32 mouse cellular contexts compared by ENCODE assay signal in genomic region chr4:147346361-147347035, GRCm38 (mm10). TPM values are rescaled to one million over a fixed set of nuclear protein-coding genes. Genes with fewer than 3 reads are reported as not detected.
"Had no signal": no experiment of that assay in that cellular context is flagged by ENCODE, and none has a peak within 500 bp of the region (broad histone marks: within the 10 kb centered on the region; RNA-seq: fewer than 3 reads in every experiment).

No protein-coding gene starts in this region.

RNA-seq across cellular contexts. Expression of gene Zfp978, which starts 14.6 kb away (rescaled TPM):
- total RNA-seq: gastrocnemius, adult 18-20 months; gastrocnemius, adult 8-10 months; gastrocnemius, postnatal 14 days; hematopoietic stem cell, adult 5-6 weeks; hindbrain, postnatal 0 days; layer of hippocampus, adult 18-20 months; layer of hippocampus, adult 8-10 months; layer of hippocampus, postnatal 14 days; layer of hippocampus, postnatal 36 days; left cerebral cortex, adult 18-20 months; left cerebral cortex, postnatal 10 days; left cerebral cortex, postnatal 25 days; left cerebral cortex, postnatal 4 days; liver, adult 2 months had no signal
- polyA plus RNA-seq: gonadal fat pad, adult 2 months; heart, embryonic 11.5 days; heart, embryonic 15.5 days; hindbrain, embryonic 13.5 days; intestine, embryonic 14.5 days; intestine, embryonic 16.5 days; kidney, adult 2 months; kidney, embryonic 15.5 days; large intestine, adult 2 months; limb, embryonic 11.5 days; limb, embryonic 13.5 days; liver, adult 2 months had no signal

RNA-seq across cellular contexts. Expression of gene Zfp988, which starts 41.0 kb away (rescaled TPM):
- total RNA-seq: gastrocnemius, adult 18-20 months; gastrocnemius, postnatal 14 days; heart, adult 18-20 months; heart, adult 8-10 months; heart, postnatal 14 days; heart, postnatal 36 days; liver, adult 2 months had no signal
- polyA plus RNA-seq: gonadal fat pad, adult 2 months; heart, embryonic 13.5 days; heart, embryonic 15.5 days; heart, postnatal 0 days; hindbrain, embryonic 11.5 days; kidney, adult 2 months; large intestine, adult 2 months; liver, adult 2 months had no signal
